Mouse (Mus musculus): ENCODE data around the gene Mgat3. TPM values are rescaled to one million over a fixed set of nuclear protein-coding genes. Genes with fewer than 3 reads are reported as not detected.

The Mgat3 gene
- polyA plus RNA-seq, 1 experiment from 2014 or later, result 7.2 TPM

DNA sequence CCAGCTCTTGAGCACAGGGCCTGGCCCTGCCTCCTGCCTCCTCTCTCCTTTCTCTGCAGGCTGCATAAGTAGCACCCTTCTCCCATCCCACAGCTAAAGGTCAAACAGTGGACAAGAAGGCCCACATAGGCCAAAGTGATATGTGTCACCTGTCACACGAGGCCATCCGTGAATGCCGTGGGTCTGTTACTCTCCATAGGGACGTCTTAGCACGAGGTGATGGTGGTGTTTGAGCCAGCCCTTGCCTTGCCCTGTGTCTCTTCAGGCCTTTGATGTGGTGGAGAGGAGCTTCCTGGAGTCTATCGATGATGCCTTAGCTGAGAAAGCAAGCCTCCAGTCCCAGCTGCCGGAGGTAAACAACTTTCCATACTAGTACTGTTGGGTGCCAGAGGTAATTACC, 24.0 kb upstream of the Mgat3 start:
- Histone ChIP-seq H3K27ac (no peak overlapping the region), H3K36me3 (peaks cover 75% of the 10 kb centered on the region), H3K4me2 (no peak overlapping the region), H3K27me3 (no peaks in the 10 kb centered on the region), H3K9me3 (no peaks in the 10 kb centered on the region), H3K4me1 (replicated peaks) (peaks cover 15% of the 10 kb centered on the region), H3K4me3 (replicated peaks) (no peak overlapping the region), H3K9ac (replicated peaks) (no peak overlapping the region)
- no peak for ATAC-seq (ENCODE audit: insufficient number of reproducible peaks, insufficient read depth, low FRiP score, low TSS enrichment, low read depth)
- 93% methylated on average over 7 of the region's 7 CpGs for WGBS

DNA sequence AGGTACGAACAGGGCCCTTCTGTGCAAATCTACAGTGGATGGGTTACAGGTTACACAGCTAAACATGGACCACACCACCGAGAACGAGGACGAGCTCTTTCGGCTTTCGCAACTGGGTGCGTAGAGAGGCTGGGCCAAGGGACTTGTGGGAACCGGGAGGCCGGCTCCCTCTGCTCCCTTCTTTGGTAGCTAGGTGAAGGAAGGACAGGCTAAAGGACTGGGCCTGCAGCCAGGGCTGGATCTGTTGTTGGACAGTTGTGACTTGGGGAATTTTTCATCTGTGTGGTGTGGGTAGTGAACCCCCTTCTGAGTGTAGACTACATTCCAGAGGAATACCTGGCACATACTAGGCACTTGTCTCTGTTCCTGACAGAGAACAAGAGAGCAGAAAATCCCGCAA, 20.9 kb upstream of the Mgat3 start:
- Histone ChIP-seq H3K4me1 (replicated peaks) (peaks cover 3% of the 10 kb centered on the region), H3K27ac (no peak overlapping the region), H3K36me3 (peaks cover 96% of the 10 kb centered on the region), H3K9me3 (no peaks in the 10 kb centered on the region), H3K27me3 (no peaks in the 10 kb centered on the region), H3K4me2 (no peak overlapping the region), H3K4me3 (replicated peaks) (no peak overlapping the region), H3K9ac (replicated peaks) (no peak overlapping the region)
- 89% methylated on average over 10 of the region's 10 CpGs for WGBS
- ATAC-seq (ENCODE audit: insufficient number of reproducible peaks, insufficient read depth, low FRiP score, low TSS enrichment, low read depth), result no peak

DNA sequence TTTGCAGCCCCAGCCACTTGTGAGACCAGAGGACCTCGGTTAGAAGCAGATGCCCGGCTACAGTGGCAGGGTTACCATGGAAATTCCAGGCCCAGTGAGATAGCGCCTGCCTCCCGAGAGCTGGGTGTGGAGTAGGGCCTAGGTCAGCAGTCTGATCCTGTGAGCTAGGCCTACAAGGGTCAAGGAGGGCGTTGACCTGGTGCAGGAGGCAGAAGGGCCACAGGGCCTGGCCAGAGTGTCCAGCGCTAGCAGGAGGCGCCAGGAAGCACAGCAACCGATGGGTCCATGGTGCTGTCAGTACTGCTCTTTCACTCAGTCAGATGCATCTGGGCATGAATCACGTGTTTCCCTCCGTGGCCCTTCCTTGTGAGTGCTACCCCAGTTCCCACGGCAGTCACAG, 19.8 kb upstream of the Mgat3 start:
- Histone ChIP-seq H3K4me2 (no peak overlapping the region), H3K4me1 (replicated peaks) (peaks cover 8% of the 10 kb centered on the region), H3K4me3 (replicated peaks) (no peak overlapping the region), H3K27ac (no peak overlapping the region), H3K27me3 (no peaks in the 10 kb centered on the region), H3K36me3 (peaks cover 99% of the 10 kb centered on the region), H3K9me3 (no peaks in the 10 kb centered on the region), H3K9ac (replicated peaks) (no peak overlapping the region)
- 89% methylated on average over 11 of the region's 11 CpGs for WGBS
- no peak for ATAC-seq (ENCODE audit: insufficient number of reproducible peaks, insufficient read depth, low FRiP score, low TSS enrichment, low read depth)

DNA sequence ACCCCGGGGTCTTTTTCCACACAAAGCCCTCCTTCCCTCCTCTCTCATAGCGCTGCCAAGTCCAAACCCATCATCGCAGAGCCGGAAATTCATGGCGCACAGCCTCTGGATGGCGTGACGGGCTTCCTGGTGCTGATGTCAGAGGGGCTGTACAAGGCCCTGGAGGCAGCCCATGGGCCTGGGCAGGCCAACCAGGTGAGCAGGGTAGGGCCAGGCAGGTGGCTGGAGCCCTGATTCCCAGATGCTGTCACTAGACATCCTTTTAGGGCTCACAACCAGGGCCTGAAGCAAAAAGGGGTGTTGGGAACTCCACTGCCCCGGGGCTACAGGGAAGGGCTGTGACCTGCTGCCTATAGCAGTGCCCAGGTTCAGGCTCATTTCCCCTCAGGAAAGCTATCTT, 17.8 kb upstream of the Mgat3 start:
- Histone ChIP-seq H3K9me3 (no peaks in the 10 kb centered on the region), H3K27ac (no peak overlapping the region), H3K4me3 (replicated peaks) (no peak overlapping the region), H3K4me2 (no peak overlapping the region), H3K27me3 (no peaks in the 10 kb centered on the region), H3K36me3 (peaks cover 99% of the 10 kb centered on the region), H3K9ac (replicated peaks) (no peak overlapping the region), H3K4me1 (replicated peaks) (peaks cover 22% of the 10 kb centered on the region)
- no peak for ATAC-seq (ENCODE audit: insufficient number of reproducible peaks, insufficient read depth, low FRiP score, low TSS enrichment, low read depth)
- 94% methylated on average over 8 of the region's 8 CpGs for WGBS

GRCm38 (mm10) chr15:80157197-80157943, 16.2 kb upstream of the Mgat3 start:
- 92% methylated on average over 22 of the region's 22 CpGs for WGBS
- no peak overlapping the region for H3K4me3 ChIP-seq (replicated peaks)
- peaks cover 22% of the 10 kb centered on the region for H3K4me1 ChIP-seq (replicated peaks)
- H3K27me3 ChIP-seq, result no peaks in the 10 kb centered on the region
- no peaks in the 10 kb centered on the region for H3K9me3 ChIP-seq
- no peak for ATAC-seq (ENCODE audit: insufficient number of reproducible peaks, insufficient read depth, low FRiP score, low TSS enrichment, low read depth)
- peaks cover 100% of the 10 kb centered on the region for H3K36me3 ChIP-seq
- H3K9ac ChIP-seq (replicated peaks), result no peak overlapping the region
- no peak overlapping the region for H3K4me2 ChIP-seq
- H3K27ac ChIP-seq, result no peak overlapping the region

- Histone ChIP-seq H3K27me3 (no peaks in the 10 kb centered on the region), H3K4me3 (replicated peaks) (no peak overlapping the region), H3K9ac (replicated peaks) (no peak overlapping the region), H3K4me1 (replicated peaks) (peaks cover 22% of the 10 kb centered on the region), H3K27ac (peak overlapping the region; percentile 68), H3K9me3 (no peaks in the 10 kb centered on the region), H3K4me2 (no peak overlapping the region), H3K36me3 (peaks cover 100% of the 10 kb centered on the region)
- ATAC-seq (ENCODE audit: insufficient number of reproducible peaks, insufficient read depth, low FRiP score, low TSS enrichment, low read depth), result no peak
- 61% methylated on average over 5 of the region's 5 CpGs for WGBS
Observed at GRCm38 (mm10) chr15:80158001-80158706, 15.4 kb upstream of the Mgat3 start.

DNA sequence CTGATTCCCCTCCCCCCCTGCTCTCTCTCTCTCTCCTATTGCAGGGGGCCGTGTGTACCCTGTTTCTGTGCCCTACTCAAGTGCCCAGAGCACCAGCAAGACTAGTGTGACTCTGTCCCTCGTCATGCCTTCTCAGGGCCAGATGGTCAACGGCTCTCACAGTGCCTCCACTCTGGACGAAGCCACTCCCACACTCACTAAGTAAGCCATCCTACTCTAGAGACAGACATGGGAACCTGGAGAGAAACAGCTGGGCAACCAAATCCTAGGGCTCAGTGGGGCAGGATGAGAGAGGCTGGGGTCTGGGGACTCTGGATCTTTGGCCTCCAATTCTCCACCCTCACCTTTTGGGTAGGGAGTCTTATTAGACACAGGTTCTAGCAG, 14.8 kb upstream of the Mgat3 start:
- Histone ChIP-seq H3K9ac (replicated peaks) (no peak overlapping the region; the same call in 1 of the 2 replicates), H3K36me3 (peaks cover 100% of the 10 kb centered on the region), H3K4me3 (replicated peaks) (no peak overlapping the region), H3K4me1 (replicated peaks) (peaks cover 22% of the 10 kb centered on the region), H3K9me3 (no peaks in the 10 kb centered on the region), H3K27ac (peak overlapping the region; percentile 68), H3K4me2 (no peak overlapping the region), H3K27me3 (no peaks in the 10 kb centered on the region)
- no peak for ATAC-seq (ENCODE audit: insufficient number of reproducible peaks, insufficient read depth, low FRiP score, low TSS enrichment, low read depth)
- 48% methylated on average over 4 of the region's 4 CpGs for WGBS

DNA sequence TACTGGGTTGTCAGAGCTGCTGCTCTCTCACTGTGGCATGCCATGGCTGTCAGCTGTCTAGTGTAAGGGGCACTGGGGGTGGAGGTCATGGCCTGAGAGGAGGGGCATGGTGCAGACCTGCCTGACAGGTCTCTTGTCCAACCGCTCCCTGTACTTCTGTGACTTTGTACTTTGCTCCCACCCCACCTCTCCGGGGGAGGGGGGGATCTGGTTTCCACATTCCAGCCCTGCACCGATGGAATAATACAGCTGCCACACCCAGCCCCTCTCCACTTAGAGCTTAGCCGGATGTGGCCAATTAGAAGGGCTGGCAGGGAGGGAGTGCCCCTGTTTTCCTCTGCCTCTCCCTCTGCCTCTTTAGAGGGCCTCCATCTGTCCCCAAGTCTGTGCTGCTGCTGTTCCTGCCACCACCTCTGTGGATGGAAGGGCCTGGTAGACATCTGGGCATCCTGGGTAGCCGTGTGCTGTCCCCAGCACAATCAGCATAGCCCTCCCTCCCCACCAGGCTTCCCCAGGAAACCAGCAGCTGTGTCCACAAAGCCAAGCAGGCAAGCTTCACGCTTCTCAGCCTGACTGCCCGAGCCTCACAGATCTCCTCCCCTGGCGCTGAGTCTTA, 14.1 kb upstream of the Mgat3 start:
- Histone ChIP-seq H3K36me3 (peaks cover 99% of the 10 kb centered on the region), H3K4me2 (peak overlapping the region; percentile 2; the same call in 1 of the 2 replicates), H3K27ac (peak overlapping the region; percentile 81), H3K9ac (replicated peaks) (no peak overlapping the region; the same call in none of the 2 replicates), H3K9me3 (no peaks in the 10 kb centered on the region), H3K4me1 (replicated peaks) (peaks cover 22% of the 10 kb centered on the region), H3K4me3 (replicated peaks) (no peak overlapping the region), H3K27me3 (no peaks in the 10 kb centered on the region)
- WGBS, result 31% methylated on average over 8 of the region's 8 CpGs
- peak; percentile 41; the same call in 1 of the 2 replicates for ATAC-seq (ENCODE audit: insufficient number of reproducible peaks, insufficient read depth, low FRiP score, low TSS enrichment, low read depth)

DNA sequence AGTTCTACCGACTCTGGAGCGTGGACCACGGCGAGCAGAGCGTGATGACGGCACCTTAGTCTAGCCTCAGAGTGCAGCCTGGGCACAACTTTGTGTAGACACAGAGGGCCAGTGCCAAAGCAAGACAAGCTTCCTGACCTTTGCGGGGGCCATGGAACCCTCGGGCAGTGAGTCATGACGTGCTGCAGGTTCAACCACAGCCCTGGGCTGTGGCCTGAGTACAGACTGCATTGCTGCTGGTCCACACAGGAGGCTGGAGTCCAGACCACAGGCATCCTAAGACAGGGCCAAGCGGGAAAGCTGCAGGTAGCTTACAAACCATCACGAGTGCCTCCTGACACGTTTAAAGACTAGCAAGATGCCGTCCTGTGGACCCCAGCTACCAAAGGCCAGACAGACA, 13.3 kb upstream of the Mgat3 start:
- Histone ChIP-seq H3K9me3 (no peaks in the 10 kb centered on the region), H3K27me3 (no peaks in the 10 kb centered on the region), H3K27ac (peak overlapping the region; percentile 81), H3K36me3 (peaks cover 91% of the 10 kb centered on the region), H3K4me2 (no peak overlapping the region), H3K4me1 (replicated peaks) (peaks cover 22% of the 10 kb centered on the region), H3K9ac (replicated peaks) (no peak overlapping the region), H3K4me3 (replicated peaks) (no peak overlapping the region)
- 87% methylated on average over 13 of the region's 13 CpGs for WGBS
- ATAC-seq (ENCODE audit: insufficient number of reproducible peaks, insufficient read depth, low FRiP score, low TSS enrichment, low read depth), result no peak

- H3K36me3 ChIP-seq, result peaks cover 86% of the 10 kb centered on the region
- H3K4me1 ChIP-seq (replicated peaks), result peaks cover 22% of the 10 kb centered on the region
- 85% methylated on average over 4 of the region's 4 CpGs for WGBS
- no peak overlapping the region for H3K27ac ChIP-seq
- no peak overlapping the region for H3K9ac ChIP-seq (replicated peaks)
- H3K9me3 ChIP-seq, result no peaks in the 10 kb centered on the region
- H3K27me3 ChIP-seq, result no peaks in the 10 kb centered on the region
- H3K4me2 ChIP-seq, result no peak overlapping the region
- no peak for ATAC-seq (ENCODE audit: insufficient number of reproducible peaks, insufficient read depth, low FRiP score, low TSS enrichment, low read depth)
- no peak overlapping the region for H3K4me3 ChIP-seq (replicated peaks)
Observed at GRCm38 (mm10) chr15:80160726-80161125, 12.8 kb upstream of the Mgat3 start.

GRCm38 (mm10) chr15:80161199-80161598, 12.3 kb upstream of the Mgat3 start:
- Histone ChIP-seq H3K4me2 (no peak overlapping the region), H3K9me3 (no peaks in the 10 kb centered on the region), H3K9ac (replicated peaks) (no peak overlapping the region), H3K36me3 (peaks cover 81% of the 10 kb centered on the region), H3K27me3 (no peaks in the 10 kb centered on the region), H3K4me3 (replicated peaks) (no peak overlapping the region), H3K27ac (no peak overlapping the region), H3K4me1 (replicated peaks) (peaks cover 22% of the 10 kb centered on the region)
- no peak for ATAC-seq (ENCODE audit: insufficient number of reproducible peaks, insufficient read depth, low FRiP score, low TSS enrichment, low read depth)
- WGBS, result 95% methylated on average over 3 of the region's 3 CpGs
